Mouse (Mus musculus) kidney, adult 8-10 months (tissue): ENCODE measurements at regions not wholly inside any gene's neighbourhood (a gene's known extent, or its start where the extent isn't known, plus 50 kb on each side); places are given as distances from the start of the nearest gene placed in this dataset.

Source experiments
- DNase-seq, 2 experiments: peaks; one replicate each; pipeline ENCODE4 v3.0.0; 2022

- no peak for DNase-seq
Observed at GRCm38 (mm10) chrX:98375437-98375836, 226.9 kb downstream of the Ar start.

DNA sequence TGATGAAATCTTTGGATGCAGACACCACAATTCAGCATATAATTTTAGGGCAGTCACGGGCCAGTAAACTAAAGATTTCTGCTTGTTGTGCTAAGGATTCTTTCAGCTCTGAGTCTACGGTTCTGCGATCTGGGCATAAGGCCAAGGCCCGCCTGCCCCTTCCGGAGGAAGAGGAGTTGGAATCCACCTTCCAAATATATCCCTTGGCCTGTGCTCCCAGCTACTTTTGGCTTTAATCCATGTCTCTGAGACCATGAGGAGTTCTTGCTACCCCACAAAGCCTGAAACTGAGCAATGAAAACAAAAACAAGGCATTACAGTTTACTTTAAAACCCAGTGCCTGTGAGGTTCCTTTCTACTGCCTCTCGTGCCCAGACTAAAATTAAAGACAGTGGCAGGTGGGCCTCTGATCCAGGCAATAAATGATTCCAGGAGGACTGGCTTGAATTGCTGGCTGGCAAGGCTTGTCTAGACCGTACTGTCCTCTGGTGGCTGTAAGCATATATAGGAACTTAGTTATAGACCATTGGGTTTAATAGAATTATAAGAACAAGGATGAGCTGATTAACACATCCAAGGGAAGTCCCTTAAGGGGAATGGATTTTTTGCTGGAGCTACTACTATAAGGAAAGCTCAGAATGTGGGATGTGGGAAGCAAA, 231.8 kb downstream of the Ar start:
- DNase-seq = peak; percentile 73 to 74

DNA sequence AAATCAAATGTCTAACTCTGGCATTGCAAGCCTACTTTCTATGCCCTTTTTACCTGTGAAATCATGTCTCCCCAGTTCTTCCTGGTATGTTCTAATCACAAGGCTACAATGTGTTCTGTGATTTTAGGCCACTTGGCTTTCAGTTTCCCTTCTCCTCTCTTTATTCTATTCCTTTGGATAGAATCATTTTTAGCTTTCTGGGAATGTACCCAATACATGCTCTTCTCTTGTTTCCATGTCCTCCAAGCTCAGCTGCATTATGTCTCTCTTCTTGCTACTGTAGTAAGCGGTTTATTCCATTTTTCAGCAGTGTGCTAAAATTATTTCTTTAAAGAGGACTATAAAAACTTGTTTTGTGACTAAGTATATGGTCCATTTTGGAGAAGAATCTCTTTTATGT, 235.4 kb downstream of the Ar start:
- DNase-seq = no peak

- no peak for DNase-seq
Observed at GRCm38 (mm10) chrX:98392376-98392775, 243.8 kb downstream of the Ar start.

DNA sequence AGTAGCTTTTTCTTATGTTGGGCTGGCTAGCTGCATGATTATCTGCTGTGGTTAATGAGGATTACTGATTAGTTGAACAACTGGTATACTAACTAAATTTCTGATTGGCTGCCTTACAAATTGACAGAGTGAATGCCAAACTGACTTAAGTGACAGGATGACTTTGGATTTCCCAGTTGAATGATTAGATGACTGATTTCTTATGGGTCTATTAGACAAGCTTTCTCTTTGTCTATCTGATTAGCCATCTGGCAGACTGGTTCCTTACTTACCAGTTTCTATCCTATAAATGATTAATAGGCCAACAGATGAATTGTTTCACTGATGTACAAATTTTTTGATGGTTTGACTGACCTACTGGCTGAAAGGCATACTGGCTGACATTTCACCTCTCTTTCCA, 260.5 kb downstream of the Ar start:
- DNase-seq = no peak

- DNase-seq = no peak
Observed at GRCm38 (mm10) chrX:98419437-98419836, 270.9 kb downstream of the Ar start.

GRCm38 (mm10) chrX:98452026-98452425, 303.5 kb downstream of the Ar start:
- no peak for DNase-seq

DNA sequence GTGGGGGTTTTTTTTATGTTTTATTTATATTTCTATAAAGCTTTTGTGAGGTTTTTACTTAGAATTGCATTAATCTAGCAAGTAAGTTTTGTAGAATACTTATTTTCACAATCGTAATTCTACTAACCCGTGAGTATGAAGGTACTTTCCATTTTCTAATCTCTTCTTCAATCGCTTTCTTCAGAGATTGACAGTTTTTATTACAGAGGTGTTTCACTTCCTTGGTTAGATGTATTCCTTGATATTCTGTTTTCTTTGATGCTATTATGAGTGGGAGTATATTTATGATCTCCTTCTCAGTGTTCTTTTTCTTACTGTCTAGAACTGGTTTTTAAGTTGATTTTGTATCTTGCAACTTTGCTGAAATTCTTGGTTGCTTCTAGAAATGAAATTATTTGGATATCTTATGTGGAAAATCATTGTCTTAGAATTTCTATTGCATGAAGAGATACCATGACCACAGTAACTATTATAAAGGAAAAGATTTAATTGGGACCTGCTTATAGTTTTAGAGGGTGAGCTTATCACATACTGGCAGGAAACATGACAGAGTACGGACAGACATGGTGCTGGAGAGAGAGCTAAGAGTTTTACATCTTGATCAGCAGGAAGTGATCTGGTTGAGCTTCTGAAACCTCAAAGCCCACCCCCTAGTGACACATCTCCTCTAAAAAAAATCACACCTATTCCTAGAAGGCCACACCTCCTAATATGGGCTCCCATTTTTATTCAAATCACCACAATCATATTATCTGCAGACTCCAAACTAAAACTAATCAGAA, 328.1 kb downstream of the Ar start:
- DNase-seq = no peak
